Mouse (Mus musculus) stomach, embryonic 16.5 days (tissue): ENCODE measurements at regions not wholly inside any gene's neighbourhood (a gene's known extent, or its start where the extent isn't known, plus 50 kb on each side); places are given as distances from the start of the nearest gene placed in this dataset.

Experiments
- ATAC-seq: fragments of 200-750 bp; cut with Nextera tagmentation; 2 replicates; pipeline ENCODE4 v1.8.0; 2017; ENCODE audit warnings: moderate number of reproducible peaks, moderate TSS enrichment; ENCODE audit not compliant: insufficient read depth, low FRiP score
- H3K27ac ChIP-seq: fragments of 300-500 bp; sonication (generic); 2 replicates; pipeline ENCODE4 v1.5.1; 2014; ENCODE audit warnings: low read length
- H3K27me3 ChIP-seq: fragments of 300-500 bp; sonication (generic); 2 replicates; pipeline ENCODE4 v1.6.1; 2014; ENCODE audit warnings: low read length, control low read depth, mixed read lengths; ENCODE audit not compliant: control insufficient read depth, insufficient read depth
- H3K36me3 ChIP-seq: fragments of 300-500 bp; sonication (generic); 2 replicates; pipeline ENCODE4 v1.6.1; 2014; ENCODE audit warnings: low read length; ENCODE audit not compliant: control insufficient read depth, insufficient read depth
- H3K4me1 ChIP-seq: fragments of 300-500 bp; sonication (generic); 2 replicates; pipeline ENCODE4 v1.6.1; 2014; ENCODE audit warnings: low read length, control low read depth, mixed read lengths; ENCODE audit not compliant: control insufficient read depth, insufficient read depth
- H3K4me2 ChIP-seq: fragments of 300-500 bp; sonication (generic); 2 replicates; pipeline ENCODE4 v1.6.1; 2014; ENCODE audit warnings: low read depth, low read length, mixed read lengths
- H3K4me3 ChIP-seq: fragments of 300-500 bp; sonication (generic); replicated peaks from 2 replicates; pipeline ENCODE4 v1.5.1; 2014; ENCODE audit warnings: mild to moderate bottlenecking, low read length
- H3K9ac ChIP-seq: fragments of 300-500 bp; sonication (generic); 2 replicates; pipeline ENCODE4 v1.6.1; 2014; ENCODE audit warnings: low read length
- H3K9me3 ChIP-seq: fragments of 300-500 bp; sonication (generic); replicated peaks from 2 replicates; pipeline ENCODE4 v1.6.1; 2016; ENCODE audit warnings: low read length, control low read depth; ENCODE audit not compliant: control insufficient read depth
- WGBS: fragments of 180-500 bp; shearing (Covaris S2); extraction: QIAGEN DNeasy Blood & Tissue Kit; methylation state at CpG from one replicate; pipeline ENCODE4 v1.1.7; 2014; 5-methylcytosine and 5-hydroxymethylcytosine counted together

DNA sequence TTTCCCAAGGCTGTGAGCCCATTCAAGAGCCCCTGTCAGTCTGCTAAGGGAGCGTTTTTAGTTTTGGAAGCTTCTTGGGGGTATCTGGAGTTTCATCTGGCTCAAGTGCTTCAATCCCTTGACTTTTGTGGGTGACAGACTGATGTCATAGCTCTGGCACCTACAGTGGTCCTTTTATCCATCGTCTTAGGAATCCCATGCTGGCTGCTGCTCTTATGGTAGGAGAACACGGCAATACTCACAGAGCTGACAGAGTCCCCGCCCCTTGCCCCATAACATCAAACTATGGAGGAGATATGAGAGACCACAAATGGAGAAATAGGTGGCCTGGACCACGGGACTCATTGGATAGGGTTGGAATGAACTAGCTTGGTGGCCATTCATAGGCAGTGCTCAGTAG lies 68.0 kb upstream of the Wnt7b start:
- Histone ChIP-seq H3K9ac (no peak overlapping the region), H3K4me3 (no peak overlapping the region), H3K4me2 (no peak overlapping the region), H3K27me3 (no peaks in the 10 kb centered on the region), H3K27ac (no peak overlapping the region), H3K9me3 (no peaks in the 10 kb centered on the region), H3K4me1 (peaks cover 36% of the 10 kb centered on the region), H3K36me3 (no peaks in the 10 kb centered on the region)
- WGBS: 75% methylated on average over 5 of the region's 5 CpGs
- ATAC-seq: no peak

- no peaks in the 10 kb centered on the region for H3K27me3 ChIP-seq
- peaks cover 39% of the 10 kb centered on the region for H3K4me1 ChIP-seq
- H3K27ac ChIP-seq: no peak overlapping the region
- no peaks in the 10 kb centered on the region for H3K9me3 ChIP-seq
- WGBS: 77% methylated on average over 9 of the region's 9 CpGs
- no peak overlapping the region for H3K4me3 ChIP-seq
- H3K4me2 ChIP-seq: no peak overlapping the region
- ATAC-seq: no peak
- H3K9ac ChIP-seq: no peak overlapping the region
- H3K36me3 ChIP-seq: no peaks in the 10 kb centered on the region
Measured at GRCm38 (mm10) chr15:85651718-85652420, 69.6 kb upstream of the Wnt7b start.

- WGBS: 82% methylated on average over 5 of the region's 5 CpGs
- no peak overlapping the region for H3K4me2 ChIP-seq
- H3K9ac ChIP-seq: peak overlapping the region; percentile 87; the same call in 1 of the 2 replicates
- no peak overlapping the region for H3K4me3 ChIP-seq
- no peaks in the 10 kb centered on the region for H3K36me3 ChIP-seq
- H3K4me1 ChIP-seq: peaks cover 37% of the 10 kb centered on the region
- H3K27ac ChIP-seq: peak overlapping the region; percentile 99
- H3K9me3 ChIP-seq: no peaks in the 10 kb centered on the region
- no peak for ATAC-seq
- H3K27me3 ChIP-seq: no peaks in the 10 kb centered on the region
Measured at GRCm38 (mm10) chr15:85652431-85652830, 70.2 kb upstream of the Wnt7b start.

DNA sequence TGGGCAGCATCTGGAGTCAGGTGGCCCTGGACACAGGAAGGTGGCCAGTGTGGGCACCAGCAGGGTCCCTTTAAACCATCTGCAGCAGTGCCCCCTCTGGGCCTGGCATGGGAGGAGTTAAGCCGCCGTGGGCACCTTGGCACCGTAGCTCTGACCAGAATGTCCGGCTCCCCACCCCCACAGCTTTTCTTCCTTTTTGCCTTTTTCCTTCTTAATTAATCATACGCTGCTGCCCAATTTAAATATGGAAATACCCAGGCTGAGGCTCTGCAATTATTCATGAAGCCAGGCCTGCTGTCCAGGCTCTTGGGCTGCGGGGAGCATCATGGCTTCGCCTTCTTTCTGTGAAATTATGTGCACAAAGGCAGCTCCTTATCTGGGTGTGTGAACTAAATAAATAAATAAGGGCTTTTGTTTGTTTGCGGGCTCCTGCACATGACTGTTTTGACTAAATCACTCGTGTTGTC lies 70.6 kb upstream of the Wnt7b start:
- peak overlapping the region; percentile 87 for H3K9ac ChIP-seq
- H3K4me2 ChIP-seq: peak overlapping the region; percentile 92
- no peaks in the 10 kb centered on the region for H3K9me3 ChIP-seq
- H3K36me3 ChIP-seq: no peaks in the 10 kb centered on the region
- H3K4me3 ChIP-seq: peak overlapping the region; percentile 51
- 37% methylated on average over 9 of the region's 9 CpGs for WGBS
- peaks cover 37% of the 10 kb centered on the region for H3K4me1 ChIP-seq
- H3K27ac ChIP-seq: peak overlapping the region; percentile 99
- H3K27me3 ChIP-seq: no peaks in the 10 kb centered on the region
- no peak; the same call in 1 of the 2 replicates for ATAC-seq

DNA sequence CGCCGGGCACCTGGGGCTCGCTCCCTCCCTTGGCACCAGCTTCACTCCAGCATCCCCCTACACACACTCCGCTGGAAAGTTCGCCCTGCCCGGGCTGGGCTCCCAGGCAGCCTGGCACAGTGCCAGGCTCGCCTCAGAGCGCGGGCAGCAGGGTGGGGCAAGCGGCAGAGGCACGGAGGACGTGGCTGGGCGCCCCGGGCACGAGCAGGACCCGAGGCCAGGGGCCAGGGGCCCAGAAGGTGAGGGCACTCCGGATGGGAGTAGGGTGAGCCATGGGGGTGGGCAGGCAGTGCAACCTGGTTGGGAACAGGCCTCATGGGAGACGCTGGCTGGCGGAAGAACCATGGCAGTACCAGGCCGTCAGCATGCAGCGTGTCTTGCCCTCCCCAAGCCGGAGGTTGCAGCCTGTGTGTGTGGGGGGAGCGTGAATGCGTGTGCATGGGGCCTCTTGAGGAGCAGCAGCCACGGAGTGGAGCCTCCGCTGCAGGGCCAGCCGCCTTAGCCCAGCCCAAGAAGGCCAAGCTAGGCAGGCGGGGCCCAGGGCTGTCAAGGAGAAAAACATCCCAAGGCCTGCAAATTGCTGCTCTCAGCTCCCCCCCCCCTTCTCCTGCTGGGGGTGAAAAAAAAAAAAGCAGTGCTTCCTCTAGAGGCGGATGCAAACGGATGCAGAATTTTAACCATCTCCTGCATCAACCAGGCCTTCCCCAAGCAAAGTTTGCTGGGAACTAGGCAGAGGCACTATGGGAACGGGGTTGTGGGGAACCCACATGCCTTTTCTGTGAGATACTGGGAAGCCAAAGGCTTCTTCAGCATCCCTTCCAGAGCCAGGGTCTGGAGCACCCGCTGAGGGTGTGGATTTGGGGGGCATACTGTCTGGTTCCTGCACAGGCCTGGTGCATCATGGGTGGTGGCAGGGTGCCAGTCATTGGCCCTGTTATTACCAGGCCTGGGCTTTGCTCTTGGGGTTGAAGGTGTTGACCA lies 71.4 kb upstream of the Wnt7b start:
- H3K27me3 ChIP-seq: no peaks in the 10 kb centered on the region
- peak overlapping the region; percentile 87 for H3K9ac ChIP-seq
- 12% methylated on average over 31 of the region's 32 CpGs for WGBS
- H3K4me2 ChIP-seq: peak overlapping the region; percentile 92
- peak; percentile 90 for ATAC-seq
- H3K4me3 ChIP-seq: peak overlapping the region; percentile 51
- peak overlapping the region; percentile 99 for H3K27ac ChIP-seq
- H3K9me3 ChIP-seq: no peaks in the 10 kb centered on the region
- H3K36me3 ChIP-seq: no peaks in the 10 kb centered on the region
- peaks cover 31% of the 10 kb centered on the region for H3K4me1 ChIP-seq

- Histone ChIP-seq H3K27me3 (no peaks in the 10 kb centered on the region), H3K36me3 (no peaks in the 10 kb centered on the region), H3K4me3 (no peak overlapping the region), H3K4me1 (peaks cover 31% of the 10 kb centered on the region), H3K9me3 (no peaks in the 10 kb centered on the region), H3K4me2 (peak overlapping the region; percentile 92), H3K9ac (0 out of 2 replicates have a peak overlapping the region, but pooled peaks have one; percentile 24), H3K27ac (peak overlapping the region; percentile 99)
- 85% methylated on average over 3 of the region's 3 CpGs for WGBS
- ATAC-seq: no peak
Measured at GRCm38 (mm10) chr15:85654791-85655190, 72.5 kb upstream of the Wnt7b start.

GRCm38 (mm10) chr15:85655751-85656167 lies 73.5 kb upstream of the Wnt7b start:
- Histone ChIP-seq H3K4me3 (no peak overlapping the region), H3K9ac (peak overlapping the region; percentile 28; the same call in 1 of the 2 replicates), H3K27me3 (no peaks in the 10 kb centered on the region; the same call in 1 of the 2 replicates), H3K4me1 (peaks cover 34% of the 10 kb centered on the region), H3K9me3 (no peaks in the 10 kb centered on the region), H3K4me2 (peak overlapping the region; percentile 23; the same call in 1 of the 2 replicates), H3K36me3 (no peaks in the 10 kb centered on the region), H3K27ac (peak overlapping the region; percentile 55)
- 55% methylated on average over 6 of the region's 6 CpGs for WGBS
- no peak for ATAC-seq

DNA sequence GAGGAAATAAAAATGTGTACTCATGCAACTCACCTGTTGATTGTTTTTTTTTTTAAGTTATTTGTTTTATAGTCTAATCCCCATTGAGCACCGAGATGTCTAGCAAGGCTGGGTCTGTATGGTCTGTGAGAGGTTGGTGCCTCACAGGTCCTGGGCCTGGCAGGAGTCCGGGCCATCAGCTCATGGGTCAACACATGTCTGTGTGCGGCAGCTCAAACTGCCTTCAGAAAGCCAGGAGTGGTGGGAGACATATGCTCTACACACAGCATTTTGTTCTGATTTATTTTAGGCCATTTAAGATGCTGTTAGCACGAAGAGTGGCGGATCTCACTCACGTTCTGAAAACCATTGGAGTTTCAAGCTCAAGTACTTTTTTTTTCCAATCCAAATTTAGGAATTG lies 74.6 kb upstream of the Wnt7b start:
- Histone ChIP-seq H3K4me1 (peaks cover 34% of the 10 kb centered on the region), H3K27ac (no peak overlapping the region), H3K36me3 (no peaks in the 10 kb centered on the region), H3K27me3 (peaks cover 5% of the 10 kb centered on the region; the same call in 1 of the 2 replicates), H3K4me3 (no peak overlapping the region), H3K9ac (0 out of 2 replicates have a peak overlapping the region, but pooled peaks have one; percentile 7), H3K4me2 (no peak overlapping the region), H3K9me3 (no peaks in the 10 kb centered on the region)
- 78% methylated on average over 6 of the region's 6 CpGs for WGBS
- ATAC-seq: no peak
